Comparison of ENCODE assay signal across 35 mouse cellular contexts in genomic region chr7:31028609-31029008, GRCm38 (mm10). TPM values are rescaled to one million over a fixed set of nuclear protein-coding genes. Genes with fewer than 3 reads are reported as not detected.
DNase-seq lines count a peak whose midpoint lies in the region; ATAC-seq lines count a peak whose summit lies in the region.
"Had no signal": no experiment of that assay in that cellular context is flagged by ENCODE, and none has a peak within 500 bp of the region (broad histone marks: within the 10 kb centered on the region; RNA-seq: fewer than 3 reads in every experiment).

No protein-coding gene starts in this region.

- DNase-seq in CD4-positive, CD25-positive, alpha-beta regulatory T cell, adult 2 months (ENCODE audit: low read depth, low spot score) = peak; percentile 47
- DNase-seq in ES-CJ7 (ENCODE audit: low read depth, low spot score) = peak; percentile 73
- DNase-seq in T-cell, adult 2 months (ENCODE audit: low spot score) = peak; percentile 61
- DNase-seq in embryo, embryonic 11 days = no peak
- DNase-seq in thymus, postnatal 25 days = no peak
- DNase-seq: adrenal gland, adult 8-10 months; cerebellum, adult 8-10 months; cerebellum, postnatal 25 days; gastrocnemius, adult 2 months; heart, postnatal 14 days; kidney, adult 8-10 months; kidney, postnatal 10 days; layer of hippocampus, adult 9-11 months; lung, adult 2 months; lung, postnatal 10 days; midbrain, embryonic 14.5 days; spleen, adult 18-20 months had no signal

- no peak overlapping the region for H3K9ac ChIP-seq in forebrain, embryonic 15.5 days (replicated peaks)
- H3K9ac ChIP-seq: embryonic facial prominence, embryonic 13.5 days; hindbrain, embryonic 15.5 days; limb, embryonic 15.5 days; liver, embryonic 14.5 days; neural tube, embryonic 15.5 days had no signal

- H3K36me3 ChIP-seq in forebrain, embryonic 15.5 days = no peaks in the 10 kb centered on the region
- H3K36me3 ChIP-seq: embryonic facial prominence, embryonic 13.5 days; forebrain, embryonic 10.5 days; hindbrain, embryonic 10.5 days; hindbrain, embryonic 15.5 days; limb, embryonic 10.5 days; limb, embryonic 15.5 days; neural tube, embryonic 15.5 days had no signal

- H3K27me3 ChIP-seq in forebrain, embryonic 15.5 days = no peaks in the 10 kb centered on the region
- H3K27me3 ChIP-seq: embryonic facial prominence, embryonic 13.5 days; hindbrain, embryonic 15.5 days; limb, embryonic 15.5 days; neural tube, embryonic 15.5 days; Patski had no signal

- no peaks in the 10 kb centered on the region for H3K9me3 ChIP-seq in forebrain, embryonic 15.5 days
- H3K9me3 ChIP-seq: embryonic facial prominence, embryonic 13.5 days; forebrain, embryonic 10.5 days; hindbrain, embryonic 10.5 days; hindbrain, embryonic 15.5 days; limb, embryonic 10.5 days; limb, embryonic 15.5 days; neural tube, embryonic 15.5 days had no signal

- no peak overlapping the region for H3K4me2 ChIP-seq in forebrain, embryonic 15.5 days (replicated peaks)
- H3K4me2 ChIP-seq: embryonic facial prominence, embryonic 13.5 days; hindbrain, embryonic 15.5 days; limb, embryonic 15.5 days; neural tube, embryonic 15.5 days had no signal

- 76% methylated on average over 8 of the region's 8 CpGs for WGBS in forebrain, embryonic 15.5 days

- no peaks in the 10 kb centered on the region for H3K4me1 ChIP-seq in forebrain, embryonic 15.5 days
- H3K4me1 ChIP-seq: forebrain, embryonic 10.5 days; hindbrain, embryonic 10.5 days; hindbrain, embryonic 15.5 days; limb, embryonic 10.5 days; neural tube, embryonic 15.5 days had no signal

- no peak for ATAC-seq in CD4-positive, CD25-positive, alpha-beta regulatory T cell, adult 4 months
- ATAC-seq in neutrophil, adult 5-6 weeks (ENCODE audit: extremely low read depth, insufficient number of reproducible peaks, low FRiP score, poor library complexity, severe bottlenecking) = peak; percentile 21; the same call in 1 of the 2 replicates
- ATAC-seq in forebrain, embryonic 15.5 days (replicated peaks) = no peak
- ATAC-seq: forebrain, embryonic 16.5 days; Patski had no signal

- H3K4me3 ChIP-seq in forebrain, embryonic 15.5 days = no peak overlapping the region
- H3K4me3 ChIP-seq: embryonic facial prominence, embryonic 13.5 days; forebrain, embryonic 10.5 days; gastrocnemius, adult 2 months; hindbrain, embryonic 10.5 days; hindbrain, embryonic 15.5 days; limb, embryonic 10.5 days; limb, embryonic 15.5 days; neural tube, embryonic 15.5 days had no signal

- no peak overlapping the region for H3K27ac ChIP-seq in forebrain, embryonic 15.5 days (replicated peaks)
- H3K27ac ChIP-seq: embryonic facial prominence, embryonic 13.5 days; forebrain, embryonic 10.5 days; gastrocnemius, adult 2 months; hindbrain, embryonic 10.5 days; hindbrain, embryonic 15.5 days; limb, embryonic 10.5 days; limb, embryonic 15.5 days; liver, embryonic 14.5 days; macrophage; neural tube, embryonic 15.5 days had no signal

RNA-seq across cellular contexts. Expression of gene Fxyd5, which starts 13.7 kb away (rescaled TPM):
- polyA plus RNA-seq in CD4-positive, CD25-positive, alpha-beta regulatory T cell, adult 4 months (2017; shearing (Covaris generic)) = 1,000 to 10,000 TPM; 1,918 to 1,991 TPM
- total RNA-seq in neutrophil, adult 5-6 weeks (2017) = 1,836 and 1,901 TPM in 2 replicates
- polyA plus RNA-seq in forebrain, embryonic 15.5 days (2015; fragmentation: Nextera tagmentation; extraction: Ambion mirVana) = 13.4 and 14.7 TPM in 2 replicates

RNA-seq across cellular contexts. Expression of gene Fxyd7, which starts 22.7 kb away (rescaled TPM):
- not detected for polyA plus RNA-seq in CD4-positive, CD25-positive, alpha-beta regulatory T cell, adult 4 months (2017; shearing (Covaris generic))
- 0.86 and 2.0 TPM in 2 replicates for total RNA-seq in neutrophil, adult 5-6 weeks (2017)
- polyA plus RNA-seq in forebrain, embryonic 15.5 days (2015; fragmentation: Nextera tagmentation; extraction: Ambion mirVana) = 49.2 and 60.4 TPM in 2 replicates
- total RNA-seq: megakaryocyte-erythroid progenitor cell, adult 5-6 weeks; monocyte, adult 5-6 weeks had no signal
- polyA plus RNA-seq: macrophage, Patski had no signal

RNA-seq across cellular contexts. Expression of gene Fxyd1, which starts 28.4 kb away (rescaled TPM):
- polyA plus RNA-seq in CD4-positive, CD25-positive, alpha-beta regulatory T cell, adult 4 months (2017; shearing (Covaris generic)) = not detected
- total RNA-seq in neutrophil, adult 5-6 weeks (2017) = not detected in 2 replicates
- 8.2 and 14.7 TPM in 2 replicates for polyA plus RNA-seq in forebrain, embryonic 15.5 days (2015; fragmentation: Nextera tagmentation; extraction: Ambion mirVana)
- total RNA-seq: megakaryocyte-erythroid progenitor cell, adult 5-6 weeks; monocyte, adult 5-6 weeks had no signal
- polyA plus RNA-seq: macrophage, Patski had no signal

RNA-seq across cellular contexts. Expression of gene Lgi4, which starts 30.5 kb away (rescaled TPM):
- not detected for polyA plus RNA-seq in CD4-positive, CD25-positive, alpha-beta regulatory T cell, adult 4 months (2017; shearing (Covaris generic))
- 0.12 and 1.1 TPM in 2 replicates for total RNA-seq in neutrophil, adult 5-6 weeks (2017)
- 0.20 and 0.26 TPM in 2 replicates for polyA plus RNA-seq in forebrain, embryonic 15.5 days (2015; fragmentation: Nextera tagmentation; extraction: Ambion mirVana)
- total RNA-seq: megakaryocyte-erythroid progenitor cell, adult 5-6 weeks had no signal
- polyA plus RNA-seq: heart, embryonic 14.5 days had no signal

RNA-seq across cellular contexts. Expression of gene Fxyd3, which starts 47.9 kb away (rescaled TPM):
- polyA plus RNA-seq in CD4-positive, CD25-positive, alpha-beta regulatory T cell, adult 4 months (2017; shearing (Covaris generic)) = under 1 TPM in 1 of 2 experiments, not detected in 1; 0.27 TPM
- total RNA-seq in neutrophil, adult 5-6 weeks (2017) = not detected in 2 replicates
- not detected in 2 replicates for polyA plus RNA-seq in forebrain, embryonic 15.5 days (2015; fragmentation: Nextera tagmentation; extraction: Ambion mirVana)
- total RNA-seq: left cerebral cortex, postnatal 10 days; megakaryocyte-erythroid progenitor cell, adult 5-6 weeks; monocyte, adult 5-6 weeks had no signal
- polyA plus RNA-seq: macrophage; midbrain, embryonic 14.5 days; Patski had no signal

Comparison
In these comparisons a context has a peak if more than half of its experiments do, and no peak if none do; other contexts are left out.
1. DNase-seq: peak in CD4-positive, CD25-positive, alpha-beta regulatory T cell, adult 2 months (single experiment), ES-CJ7 (single experiment) and T-cell, adult 2 months (single experiment); none in embryo, embryonic 11 days (single experiment) and thymus, postnatal 25 days (single experiment).
2. RNA of gene Fxyd5, which starts 13.7 kb away (polyA plus RNA-seq): 1,918 to 1,991 TPM in CD4-positive, CD25-positive, alpha-beta regulatory T cell, adult 4 months; 13.4 to 14.7 TPM in forebrain, embryonic 15.5 days; every median in the first group is over 100 times any median in the second.
3. RNA of gene Fxyd7, which starts 22.7 kb away (polyA plus RNA-seq): 49.2 to 60.4 TPM in forebrain, embryonic 15.5 days; not detected in CD4-positive, CD25-positive, alpha-beta regulatory T cell, adult 4 months; every median in the first group is over 10 times any median in the second.